Mouse (Mus musculus) gastrocnemius, postnatal 14 days (tissue): Measurements from ENCODE around the gene Htatip2. TPM values are rescaled to one million over a fixed set of nuclear protein-coding genes. Genes with fewer than 3 reads are reported as not detected.
A peak's percentile ranks its signal among the peaks of the same experiment; 100 is the strongest.

ENCODE experiments used
- DNase-seq: peaks from one replicate; pipeline ENCODE4 v3.0.0; 2021; ENCODE audit warnings: mixed read lengths
- intact Hi-C: fragments of 180-260 bp; cut with DNase I; formaldehyde crosslinking; loops from one replicate; pipeline ENCODE4 v1.15.1; 2025; ENCODE audit warnings: low total_unique reads
- total RNA-seq, 2 experiments: library from RNA; stranded (reverse); gene quantifications; 2 replicates each; pipeline ENCODE4 v1.2.3; 2021

Gene Htatip2
- total RNA-seq, 2 experiments from 2014 or later = 1.5 to 1.9 TPM

DNA sequence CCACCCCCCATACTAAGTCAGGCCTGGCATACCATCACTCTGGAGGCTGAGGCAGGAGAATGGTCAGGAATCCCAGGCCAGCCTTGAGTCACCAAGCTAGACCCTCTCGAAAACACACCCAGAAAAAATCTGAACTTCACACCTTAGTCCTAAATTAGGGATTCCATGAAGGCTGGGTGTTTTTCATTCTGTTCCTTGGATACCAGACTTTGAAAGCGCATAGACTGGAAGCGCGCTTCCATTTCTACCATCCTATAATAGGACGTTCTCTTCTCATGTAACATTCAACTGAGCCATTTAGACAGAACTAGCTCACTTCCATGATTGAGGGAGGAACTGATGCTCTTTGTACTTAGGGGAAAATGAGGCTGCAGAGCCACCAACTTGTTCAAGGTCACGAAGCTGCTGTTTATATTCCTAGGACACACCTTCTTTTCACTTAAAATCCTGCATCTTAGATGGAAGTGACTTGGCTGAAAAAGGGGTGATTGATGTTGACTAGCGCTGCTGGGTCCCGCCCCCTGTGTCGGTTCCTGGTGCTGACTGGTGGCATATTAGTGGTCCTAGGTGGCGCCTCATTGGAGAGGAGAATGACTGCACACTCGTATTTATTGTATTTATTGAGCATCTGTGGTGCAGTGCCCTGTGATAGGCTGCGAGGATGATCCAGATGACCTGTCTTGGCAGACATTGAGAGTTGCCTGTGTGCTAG, 20.1 kb downstream of the Htatip2 start:
- intact Hi-C loops = loop anchor here (5.0 kb wide), 1 partner anchor 143 kb away; no protein-coding TSS in a partner anchor
- DNase-seq = no peak

DNA sequence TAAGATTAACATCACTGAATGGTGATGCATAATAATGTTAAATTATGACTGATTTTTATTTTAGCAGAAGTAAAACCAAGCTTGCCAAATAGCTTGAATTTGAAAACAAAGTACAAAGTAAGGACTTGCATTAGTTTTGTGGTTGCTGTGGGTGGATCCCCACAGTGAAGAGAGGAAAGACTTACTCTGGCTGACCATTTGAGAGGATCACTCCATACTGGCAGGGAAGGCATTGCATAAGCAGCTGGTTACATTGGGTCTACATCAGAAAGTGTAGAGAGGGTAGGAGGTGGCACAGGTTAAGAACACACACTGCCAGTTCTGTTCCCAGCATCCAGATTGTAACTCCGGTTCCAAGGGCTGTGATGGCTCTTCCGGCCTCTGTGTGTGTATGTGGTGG, 24.1 kb downstream of the Htatip2 start:
- no peak for DNase-seq
- intact Hi-C loops = no loop called here

DNA sequence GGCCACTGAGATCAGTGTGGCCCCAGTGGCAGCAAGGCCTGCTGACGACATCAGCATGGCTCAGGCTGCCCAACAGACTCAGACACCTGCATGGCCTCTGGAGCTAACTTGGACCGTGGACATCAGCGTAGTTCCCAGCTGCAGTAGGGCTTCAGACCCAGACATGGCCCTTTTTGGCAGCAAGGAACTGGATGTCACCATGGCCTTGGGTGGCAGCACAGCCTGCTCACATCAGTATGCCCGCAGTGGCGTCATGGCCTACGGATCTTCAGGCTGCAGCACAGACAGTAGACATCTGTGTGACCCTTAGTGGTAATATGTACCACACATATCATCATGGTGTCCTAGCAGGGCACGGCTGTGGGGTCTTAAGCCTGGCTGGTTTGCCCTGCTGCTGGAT, 26.2 kb downstream of the Htatip2 start:
- DNase-seq = no peak
- intact Hi-C loops = no loop called here

GRCm38 (mm10) chr7:49786618-49787382, 27.9 kb downstream of the Htatip2 start:
- intact Hi-C loops = no loop called here
- DNase-seq = peak; percentile 58

DNA sequence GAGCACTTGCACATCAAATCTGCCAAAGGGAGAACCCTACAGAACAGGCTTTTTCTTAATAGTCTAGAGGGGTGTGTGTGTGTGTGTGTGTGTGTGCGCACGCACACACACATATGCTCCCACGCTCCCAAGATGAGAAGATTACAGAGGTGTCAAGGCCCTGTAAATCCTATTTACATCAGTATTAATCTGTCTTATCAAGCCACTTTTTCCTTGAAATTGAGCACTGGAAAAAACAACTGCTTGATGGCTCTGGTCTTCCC, 28.4 kb downstream of the Htatip2 start:
- no peak for DNase-seq
- intact Hi-C loops = no loop called here

GRCm38 (mm10) chr7:49794304-49794703, 35.4 kb downstream of the Htatip2 start:
- intact Hi-C loops = no loop called here
- no peak for DNase-seq

DNA sequence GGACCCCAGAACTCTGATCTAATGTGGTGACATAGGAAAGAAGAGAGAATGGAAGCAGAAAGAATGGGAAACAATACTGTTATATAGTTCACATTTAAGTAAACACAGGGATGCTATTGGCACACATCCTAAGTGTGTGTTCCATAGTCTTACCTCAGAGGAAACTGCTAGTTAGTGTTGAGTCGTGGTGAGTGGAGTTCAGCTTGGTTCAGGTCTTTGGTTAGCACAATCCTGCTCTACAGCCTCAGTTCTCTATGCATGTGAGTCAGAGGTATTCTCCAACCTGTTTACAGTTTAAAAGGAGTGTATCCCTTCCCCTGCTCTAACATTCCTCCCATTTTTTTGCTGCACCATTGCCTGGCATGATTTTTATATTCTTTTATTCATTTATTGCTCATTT, 38.3 kb downstream of the Htatip2 start:
- DNase-seq = no peak
- intact Hi-C loops = no loop called here

- intact Hi-C loops = no loop called here
- DNase-seq = no peak
These were observed 44.6 kb downstream of the Htatip2 start for GRCm38 (mm10) chr7:49803511-49803910.

DNA sequence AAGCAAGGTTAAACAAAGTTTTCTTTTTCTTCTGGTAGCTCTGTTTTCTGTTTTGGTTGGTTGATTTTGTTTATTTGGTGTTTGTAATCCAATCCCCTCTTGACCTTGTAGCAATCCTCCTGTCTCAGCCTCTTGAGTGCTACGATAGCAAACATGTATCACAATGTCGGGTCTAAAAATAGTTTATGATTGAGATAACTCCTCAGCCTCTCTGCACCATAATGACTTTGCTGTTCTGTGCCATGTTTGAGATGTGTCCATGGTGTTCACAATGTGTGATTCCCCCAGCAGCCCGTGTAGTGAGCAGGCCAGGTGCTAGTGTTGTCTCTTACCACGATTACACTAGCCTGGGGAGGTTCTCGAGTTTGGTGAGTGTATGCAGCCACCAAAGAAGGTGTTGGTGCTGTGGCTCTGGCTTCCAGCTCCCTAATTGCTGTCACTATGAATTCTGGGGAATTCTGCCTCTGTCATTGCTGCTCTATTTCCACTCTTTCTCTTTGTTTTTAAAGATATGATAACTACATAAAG, 45.8 kb downstream of the Htatip2 start:
- intact Hi-C loops = no loop called here
- no peak for DNase-seq

- intact Hi-C loops = no loop called here
- no peak for DNase-seq
These were observed 46.7 kb downstream of the Htatip2 start for GRCm38 (mm10) chr7:49805618-49806017.

DNA sequence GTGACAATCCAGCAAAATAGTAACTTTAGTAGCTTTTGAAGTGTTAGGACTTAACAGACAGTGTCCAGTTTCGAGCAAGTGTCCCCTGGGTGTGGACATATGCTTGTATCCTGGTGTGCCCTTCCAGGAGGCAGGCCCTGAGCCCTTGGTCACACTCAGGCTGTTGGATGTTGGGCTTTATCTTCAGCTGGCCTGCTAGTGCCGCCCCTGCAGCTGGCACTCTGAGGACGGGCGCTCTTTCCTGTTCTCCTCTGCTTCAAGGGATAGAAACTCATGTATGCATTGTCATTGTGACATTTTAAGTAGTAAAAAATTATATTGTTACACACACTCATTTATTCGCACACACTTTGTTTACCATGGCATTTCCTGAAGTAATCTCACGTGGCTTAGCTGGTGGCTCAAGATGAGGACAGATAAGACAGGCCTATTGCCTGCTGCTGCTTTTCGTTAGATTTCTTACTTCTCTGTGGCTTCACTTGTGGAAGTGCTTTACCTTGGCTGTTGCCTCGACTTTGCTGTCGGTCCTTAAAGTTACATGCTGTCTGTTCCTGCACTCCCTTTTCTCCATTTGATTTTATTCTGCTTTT, 48.3 kb downstream of the Htatip2 start:
- DNase-seq = no peak
- intact Hi-C loops = no loop called here

DNA sequence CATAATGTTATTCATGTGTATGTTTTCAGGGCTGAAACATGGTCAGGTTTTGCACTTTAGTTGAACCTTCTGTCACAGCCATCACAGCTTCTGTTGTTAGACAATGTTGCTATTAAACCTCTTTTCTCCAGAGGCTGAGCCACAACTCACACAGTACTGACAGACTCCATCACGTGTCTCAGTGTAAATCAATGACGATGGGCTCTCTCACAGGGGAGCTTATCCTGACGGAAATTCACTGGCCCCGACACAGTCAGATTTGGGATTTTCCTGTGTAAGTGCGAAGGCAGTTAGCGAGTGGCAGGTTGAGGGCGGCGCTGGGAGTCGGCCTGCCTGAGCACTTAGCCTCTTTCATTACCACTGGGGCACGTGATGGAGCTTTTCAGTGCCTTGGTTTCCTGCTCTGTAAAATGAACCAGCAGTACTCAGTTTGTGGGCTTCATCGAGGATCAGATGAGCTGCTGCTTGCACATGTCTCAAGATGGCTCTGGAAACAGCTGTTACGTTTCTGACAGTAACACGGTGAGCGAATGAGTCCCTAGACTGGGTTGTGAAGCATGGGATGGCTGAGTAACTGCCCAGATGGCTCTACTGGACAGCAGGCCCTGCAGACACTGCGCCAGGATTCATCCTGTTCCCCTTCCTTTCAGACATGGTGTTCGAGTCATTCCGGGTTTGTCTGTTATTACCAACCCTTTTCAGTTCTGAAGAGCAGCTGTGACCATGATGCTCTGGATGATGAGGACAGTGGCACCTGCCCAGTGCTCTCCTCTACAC, 49.1 kb downstream of the Htatip2 start:
- intact Hi-C loops = no loop called here
- DNase-seq = no peak

GRCm38 (mm10) chr7:49809100-49809499, 50.2 kb downstream of the Htatip2 start:
- DNase-seq = no peak
- intact Hi-C loops = no loop called here

- intact Hi-C loops = no loop called here
- no peak for DNase-seq
These were observed 50.6 kb downstream of the Htatip2 start for GRCm38 (mm10) chr7:49809562-49809961.

- DNase-seq = no peak
- intact Hi-C loops = no loop called here
These were observed 52.4 kb downstream of the Htatip2 start for GRCm38 (mm10) chr7:49811346-49811745.

- no peak for DNase-seq
- intact Hi-C loops = no loop called here
These were observed 60.5 kb downstream of the Htatip2 start for GRCm38 (mm10) chr7:49819393-49819792.

- DNase-seq = no peak
- intact Hi-C loops = no loop called here
These were observed 62.5 kb downstream of the Htatip2 start for GRCm38 (mm10) chr7:49821370-49821769.

DNA sequence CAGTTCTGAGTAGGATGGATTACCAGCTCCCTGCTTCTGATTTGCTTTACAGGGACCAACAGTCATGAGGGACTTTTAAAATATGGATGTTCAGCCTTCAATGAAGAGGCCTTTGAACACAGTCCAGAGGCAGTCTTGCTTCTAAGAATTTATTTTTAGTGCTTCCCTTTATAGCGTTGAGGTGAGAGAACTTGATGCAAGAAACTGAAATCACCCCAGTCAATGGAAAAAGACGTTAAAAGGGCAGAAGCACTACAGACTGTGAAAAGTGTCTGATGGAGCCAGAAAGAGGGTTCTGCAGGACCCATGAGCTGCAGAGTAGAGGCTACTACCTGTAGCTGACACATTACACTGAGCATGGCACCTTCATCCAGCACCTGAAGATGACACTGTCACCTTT, 63.1 kb downstream of the Htatip2 start:
- no peak for DNase-seq
- intact Hi-C loops = no loop called here
